Mouse (Mus musculus) neural tube, embryonic 12.5 days (tissue): ENCODE measurements at regions not wholly inside any gene's neighbourhood (a gene's known extent, or its start where the extent isn't known, plus 50 kb on each side); places are given as distances from the start of the nearest gene placed in this dataset.
A peak's percentile ranks its signal among the peaks of the same experiment; 100 is the strongest.
"Not testable (repeated sequence)": the region's sequence is repeated elsewhere in the genome, so short reads cannot be mapped to it uniquely, and the experiment has no call there.

Source experiments
- ATAC-seq: fragments of 200-750 bp; cut with Nextera tagmentation; 2 replicates; pipeline ENCODE4 v1.8.0; 2017; ENCODE audit warnings: low read depth, mild to moderate bottlenecking, moderate TSS enrichment, moderate library complexity; ENCODE audit not compliant: low FRiP score
- H3K27ac ChIP-seq: fragments of 300-500 bp; sonication (generic); 2 replicates; pipeline ENCODE4 v1.5.1; 2016
- H3K27me3 ChIP-seq: fragments of 300-500 bp; sonication (generic); replicated peaks from 2 replicates; pipeline ENCODE4 v1.6.1; 2016; ENCODE audit warnings: mild to moderate bottlenecking
- H3K36me3 ChIP-seq: fragments of 300-500 bp; sonication (generic); 2 replicates; pipeline ENCODE4 v1.6.1; 2016; ENCODE audit warnings: mild to moderate bottlenecking
- H3K4me1 ChIP-seq: fragments of 300-500 bp; sonication (generic); 2 replicates; pipeline ENCODE4 v1.6.1; 2016
- H3K4me2 ChIP-seq: fragments of 300-500 bp; sonication (generic); replicated peaks from 2 replicates; pipeline ENCODE4 v1.6.1; 2016; ENCODE audit warnings: mild to moderate bottlenecking
- H3K4me3 ChIP-seq: fragments of 300-500 bp; sonication (generic); 2 replicates; pipeline ENCODE4 v1.5.1; 2016
- H3K9ac ChIP-seq: fragments of 300-500 bp; sonication (generic); 2 replicates; pipeline ENCODE4 v1.6.1; 2016; ENCODE audit warnings: mild to moderate bottlenecking
- H3K9me3 ChIP-seq: fragments of 300-500 bp; sonication (generic); 2 replicates; pipeline ENCODE4 v1.6.1; 2016; ENCODE audit warnings: mild to moderate bottlenecking
- WGBS: fragments of 180-500 bp; shearing (Covaris S2); methylation state at CpG from one replicate; pipeline ENCODE4 v1.1.7; 2016; 5-methylcytosine and 5-hydroxymethylcytosine counted together

GRCm38 (mm10) chr10:120284785-120285184 is 57.9 kb downstream of the Llph start:
- Histone ChIP-seq H3K27ac (no peak overlapping the region), H3K36me3 (no peaks in the 10 kb centered on the region), H3K4me1 (no peaks in the 10 kb centered on the region), H3K27me3 (no peaks in the 10 kb centered on the region), H3K4me3 (no peak overlapping the region), H3K9ac (no peak overlapping the region), H3K9me3 (no peaks in the 10 kb centered on the region), H3K4me2 (no peak overlapping the region)
- ATAC-seq: no peak
- WGBS: 55% methylated on average over 6 of the region's 6 CpGs

GRCm38 (mm10) chr10:120291912-120292311 is 65.0 kb downstream of the Llph start:
- H3K27me3 ChIP-seq: no peaks in the 10 kb centered on the region
- H3K4me3 ChIP-seq: no peak overlapping the region
- no peaks in the 10 kb centered on the region for H3K36me3 ChIP-seq
- H3K4me1 ChIP-seq: peaks cover 5% of the 10 kb centered on the region
- 95% methylated on average over 3 of the region's 3 CpGs for WGBS
- H3K9me3 ChIP-seq: no peaks in the 10 kb centered on the region
- no peak overlapping the region for H3K9ac ChIP-seq
- H3K4me2 ChIP-seq: no peak overlapping the region
- H3K27ac ChIP-seq: no peak overlapping the region
- no peak for ATAC-seq

- ATAC-seq, H3K36me3 ChIP-seq: not testable (repeated sequence)
Observed at GRCm38 (mm10) chr10:120293381-120293780, 66.5 kb downstream of the Llph start.

GRCm38 (mm10) chr10:120294487-120294886 is 67.6 kb downstream of the Llph start:
- 50% methylated on average over 9 of the region's 9 CpGs for WGBS
- no peaks in the 10 kb centered on the region for H3K27me3 ChIP-seq
- H3K9me3 ChIP-seq: no peaks in the 10 kb centered on the region
- H3K27ac ChIP-seq: no peak overlapping the region
- peak overlapping the region; percentile 27; the same call in 1 of the 2 replicates for H3K4me2 ChIP-seq
- ATAC-seq: no peak
- no peak overlapping the region for H3K4me3 ChIP-seq
- peaks cover 5% of the 10 kb centered on the region for H3K4me1 ChIP-seq
- no peak overlapping the region for H3K9ac ChIP-seq
- no peaks in the 10 kb centered on the region for H3K36me3 ChIP-seq

More at GRCm38 (mm10) chr10:120293381-120293780, 66.5 kb downstream of the Llph start:
- H3K4me3 ChIP-seq, H3K27ac ChIP-seq, H3K4me2 ChIP-seq, H3K27me3 ChIP-seq, H3K4me1 ChIP-seq, H3K9ac ChIP-seq, H3K9me3 ChIP-seq: not testable (repeated sequence)
- WGBS: 97% methylated on average over 13 of the region's 13 CpGs

GRCm38 (mm10) chr10:120297311-120297710 is 70.4 kb downstream of the Llph start:
- Histone ChIP-seq H3K4me1 (peaks cover 5% of the 10 kb centered on the region), H3K27ac (no peak overlapping the region), H3K36me3 (no peaks in the 10 kb centered on the region), H3K9me3 (no peaks in the 10 kb centered on the region), H3K27me3 (no peaks in the 10 kb centered on the region), H3K9ac (no peak overlapping the region), H3K4me3 (no peak overlapping the region), H3K4me2 (no peak overlapping the region)
- ATAC-seq: no peak

- ATAC-seq: no peak
- H3K9ac ChIP-seq: no peak overlapping the region
- H3K4me1 ChIP-seq: peaks cover 5% of the 10 kb centered on the region
- H3K36me3 ChIP-seq: no peaks in the 10 kb centered on the region
- H3K27ac ChIP-seq: no peak overlapping the region
- no peaks in the 10 kb centered on the region for H3K9me3 ChIP-seq
- 81% methylated on average over 14 of the region's 14 CpGs for WGBS
- H3K4me2 ChIP-seq: no peak overlapping the region
- no peaks in the 10 kb centered on the region for H3K27me3 ChIP-seq
- no peak overlapping the region for H3K4me3 ChIP-seq
Observed at GRCm38 (mm10) chr10:120298293-120298927, 71.5 kb downstream of the Llph start.

GRCm38 (mm10) chr10:120306010-120306409 is 79.1 kb downstream of the Llph start:
- no peaks in the 10 kb centered on the region for H3K9me3 ChIP-seq
- H3K9ac ChIP-seq: no peak overlapping the region
- H3K4me1 ChIP-seq: no peaks in the 10 kb centered on the region
- WGBS: 50% methylated on average over 5 of the region's 5 CpGs
- no peak overlapping the region for H3K4me2 ChIP-seq
- H3K27ac ChIP-seq: no peak overlapping the region
- ATAC-seq: no peak
- no peak overlapping the region for H3K4me3 ChIP-seq
- no peaks in the 10 kb centered on the region for H3K36me3 ChIP-seq
- no peaks in the 10 kb centered on the region for H3K27me3 ChIP-seq

GRCm38 (mm10) chr10:120308681-120309080 is 81.8 kb downstream of the Llph start:
- H3K4me3 ChIP-seq: no peak overlapping the region
- no peaks in the 10 kb centered on the region for H3K4me1 ChIP-seq
- H3K27ac ChIP-seq: no peak overlapping the region
- 62% methylated on average over 5 of the region's 5 CpGs for WGBS
- no peaks in the 10 kb centered on the region for H3K36me3 ChIP-seq
- no peaks in the 10 kb centered on the region for H3K9me3 ChIP-seq
- no peak overlapping the region for H3K9ac ChIP-seq
- H3K4me2 ChIP-seq: no peak overlapping the region
- no peaks in the 10 kb centered on the region for H3K27me3 ChIP-seq
- ATAC-seq: no peak
